Mouse (Mus musculus): Measurements from ENCODE around the gene Myh4.

Myh4 gene

DNA sequence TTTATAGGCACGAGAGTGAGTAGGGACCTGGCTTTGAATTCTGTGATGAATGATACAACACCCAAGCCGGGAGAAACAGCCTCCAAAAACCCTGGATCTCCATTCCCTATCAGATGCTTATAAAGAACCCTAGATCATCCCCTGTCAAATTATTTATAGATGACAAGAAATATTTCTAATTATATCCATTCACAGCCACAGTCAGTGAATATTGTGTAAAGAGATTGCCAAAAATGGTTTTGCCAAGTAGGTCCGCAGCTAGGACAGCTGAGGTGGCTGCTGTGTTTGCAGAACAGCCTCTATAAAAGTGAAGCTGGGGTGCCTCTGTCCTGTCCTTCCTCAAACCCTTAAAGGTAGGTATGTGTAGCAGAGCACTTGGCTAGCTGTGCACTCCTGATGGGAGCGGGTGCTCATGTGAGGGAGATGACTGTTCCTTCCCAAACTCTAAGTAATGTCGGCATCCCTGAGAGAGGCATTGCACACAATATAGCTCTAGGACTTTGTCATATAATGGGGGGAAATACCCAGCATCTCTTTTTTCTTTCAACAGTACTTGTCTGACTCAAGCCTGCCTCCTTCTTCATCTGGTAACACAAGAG, at the start of gene Myh4:
Myh4 (plus strand) TSS at position 549 of the 599 bp plus-strand sequence.
- no peak for DNase-seq (ENCODE audit: low spot score)

DNA sequence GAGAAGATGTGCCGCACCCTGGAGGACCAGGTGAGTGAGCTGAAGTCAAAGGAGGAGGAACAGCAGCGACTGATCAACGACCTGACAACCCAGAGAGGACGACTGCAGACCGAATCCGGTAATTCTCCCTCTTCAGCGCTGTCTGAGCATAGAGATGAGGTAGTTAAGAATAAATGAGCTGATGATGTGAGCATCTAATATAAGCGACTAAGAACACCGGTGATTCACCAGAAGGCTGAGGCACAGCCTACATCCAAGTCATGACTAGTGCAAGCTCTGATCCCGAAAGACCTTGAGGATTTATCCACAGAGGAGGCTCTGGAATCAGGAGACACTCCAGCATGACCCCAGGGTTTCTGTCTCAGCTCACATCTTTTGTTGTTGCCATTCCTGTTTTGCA, 47.5 kb upstream of the Myh4 start:
- peak; percentile 8 for DNase-seq (ENCODE audit: low spot score)

DNA sequence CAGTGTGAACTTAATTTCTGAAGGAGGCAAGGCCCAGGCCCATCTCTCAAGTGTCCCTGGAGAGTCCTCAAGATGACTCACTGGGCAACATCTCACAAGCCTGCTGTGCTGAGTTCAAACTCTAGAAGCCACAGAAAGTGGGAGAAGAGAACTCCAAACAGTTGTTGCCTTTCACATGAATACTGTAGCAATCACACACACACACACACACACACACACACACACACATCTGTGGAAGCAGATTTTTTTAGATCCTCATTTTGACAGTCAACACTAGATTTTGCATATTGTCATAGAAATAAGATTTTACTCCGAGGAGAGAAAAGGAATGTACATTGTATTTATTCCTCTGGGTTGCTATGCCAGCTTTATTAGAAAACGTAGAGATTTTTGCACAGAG, 47.0 kb upstream of the Myh4 start:
- no peak for DNase-seq (ENCODE audit: low spot score)

DNA sequence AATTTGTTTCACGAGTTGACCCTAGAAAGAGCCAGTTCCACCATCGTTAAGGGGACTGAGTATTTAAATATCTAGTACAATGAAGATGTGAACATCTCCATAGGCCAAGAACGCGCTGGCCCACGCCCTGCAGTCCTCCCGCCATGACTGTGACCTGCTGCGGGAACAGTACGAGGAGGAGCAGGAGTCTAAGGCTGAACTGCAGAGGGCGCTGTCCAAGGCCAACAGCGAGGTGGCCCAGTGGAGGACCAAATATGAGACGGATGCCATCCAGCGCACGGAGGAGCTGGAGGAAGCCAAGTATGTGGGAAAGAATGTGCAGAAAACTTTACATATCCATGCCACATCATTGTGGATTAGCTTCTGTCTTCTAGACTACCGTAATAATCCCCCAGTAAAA, 46.3 kb upstream of the Myh4 start:
- DNase-seq (ENCODE audit: low spot score) = no peak

- no peak for DNase-seq (ENCODE audit: low spot score)
Observed at GRCm38 (mm10) chr11:67199321-67199720, 38.5 kb upstream of the Myh4 start.

GRCm38 (mm10) chr11:67199752-67200151, 38.1 kb upstream of the Myh4 start, which contains the start of gene Myh1:
Myh1 (plus strand) TSS chr11:67200052.
- DNase-seq (ENCODE audit: low spot score) = no peak

DNA sequence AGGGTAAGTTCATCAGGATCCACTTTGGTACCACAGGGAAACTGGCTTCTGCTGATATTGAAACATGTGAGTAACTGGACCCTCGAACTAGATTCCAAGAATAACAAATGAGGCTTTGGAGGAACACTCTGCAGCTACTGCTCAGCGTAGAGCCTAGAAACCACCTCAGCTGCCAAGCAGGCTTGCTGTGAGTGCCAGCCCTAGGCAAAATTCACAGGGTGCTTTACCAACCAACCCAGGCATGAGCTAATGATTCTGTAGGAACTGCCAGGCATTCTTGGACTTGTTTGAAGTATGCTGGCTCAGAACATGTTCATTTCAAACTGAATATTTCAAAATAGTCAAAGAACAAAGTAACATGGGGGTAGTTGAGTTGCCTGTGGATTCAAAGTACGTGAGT, 33.1 kb upstream of the Myh4 start:
- peak; percentile 5 for DNase-seq (ENCODE audit: low spot score)

DNA sequence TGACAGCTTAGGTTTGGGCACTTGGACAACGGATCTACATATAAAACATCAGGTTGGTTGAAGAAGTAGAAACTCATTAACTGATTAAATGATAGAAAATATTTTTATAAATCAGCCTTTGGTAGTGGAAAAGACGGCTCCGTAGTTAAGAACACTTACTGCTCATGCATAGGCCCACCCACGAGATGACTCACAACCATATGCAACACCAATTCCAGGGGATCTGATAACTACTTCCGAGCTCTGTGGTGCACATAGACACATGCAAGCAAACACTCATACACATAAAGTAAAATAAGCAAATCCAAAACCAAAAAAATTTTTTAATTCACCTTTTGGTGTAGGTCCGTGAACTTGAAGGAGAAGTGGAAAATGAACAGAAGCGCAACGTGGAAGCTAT, 16.0 kb upstream of the Myh4 start:
- no peak for DNase-seq (ENCODE audit: low spot score)

- DNase-seq (ENCODE audit: low spot score) = no peak
Observed at GRCm38 (mm10) chr11:67224466-67224865, 13.4 kb upstream of the Myh4 start.

DNA sequence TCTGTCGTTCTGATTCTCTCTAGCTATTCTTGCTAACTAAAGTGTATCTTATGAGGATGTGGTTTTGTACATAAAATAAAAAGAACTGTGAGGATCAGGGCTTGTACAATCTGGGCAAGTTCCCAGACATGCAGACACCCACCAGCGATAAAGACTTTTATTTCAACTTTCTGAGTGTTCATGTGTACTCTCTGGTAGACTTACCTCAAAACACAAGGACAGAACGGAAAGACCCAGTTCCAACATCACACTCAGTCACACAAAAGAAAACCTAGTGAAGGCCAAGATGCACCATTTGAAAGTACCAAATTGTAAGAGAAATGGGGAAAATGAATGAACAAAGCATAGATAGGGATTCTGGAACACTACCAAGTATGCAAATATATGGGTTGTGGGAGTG, 9.1 kb upstream of the Myh4 start:
- no peak for DNase-seq (ENCODE audit: low spot score)

- DNase-seq (ENCODE audit: low spot score) = peak; percentile 12
Observed at GRCm38 (mm10) chr11:67229166-67229565, 8.7 kb upstream of the Myh4 start.

GRCm38 (mm10) chr11:67229946-67230345, 7.9 kb upstream of the Myh4 start:
- no peak for DNase-seq (ENCODE audit: low spot score)

- DNase-seq (ENCODE audit: low spot score) = peak; percentile 47
Observed at GRCm38 (mm10) chr11:67235639-67236358, 2.0 kb upstream of the Myh4 start.

DNA sequence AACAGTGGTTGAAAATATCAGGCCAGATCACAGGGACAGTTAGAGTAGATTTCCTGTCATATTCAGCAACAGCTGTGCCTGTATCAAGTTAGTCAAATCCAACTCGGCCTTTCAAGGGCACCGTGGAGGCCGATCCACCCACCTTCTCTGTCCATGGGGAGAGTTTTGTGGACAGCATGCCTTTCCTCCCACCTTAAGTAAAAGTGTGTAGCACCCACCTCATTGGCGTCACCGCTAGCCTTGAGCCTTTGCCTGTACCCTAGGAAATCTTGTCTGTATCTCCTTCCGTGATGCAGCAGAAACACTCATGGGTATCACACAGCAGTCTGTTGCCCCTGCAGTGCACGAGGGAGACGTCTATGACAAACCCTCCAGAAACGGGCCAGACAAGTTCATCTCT, 1.0 kb upstream of the Myh4 start:
- DNase-seq (ENCODE audit: low spot score) = no peak

- no peak for DNase-seq (ENCODE audit: low spot score)
Observed at GRCm38 (mm10) chr11:67241051-67241450, 3.2 kb downstream of the Myh4 start.

- peak; percentile 10 for DNase-seq (ENCODE audit: low spot score)
Observed at GRCm38 (mm10) chr11:67253691-67254090, 15.9 kb downstream of the Myh4 start.

DNA sequence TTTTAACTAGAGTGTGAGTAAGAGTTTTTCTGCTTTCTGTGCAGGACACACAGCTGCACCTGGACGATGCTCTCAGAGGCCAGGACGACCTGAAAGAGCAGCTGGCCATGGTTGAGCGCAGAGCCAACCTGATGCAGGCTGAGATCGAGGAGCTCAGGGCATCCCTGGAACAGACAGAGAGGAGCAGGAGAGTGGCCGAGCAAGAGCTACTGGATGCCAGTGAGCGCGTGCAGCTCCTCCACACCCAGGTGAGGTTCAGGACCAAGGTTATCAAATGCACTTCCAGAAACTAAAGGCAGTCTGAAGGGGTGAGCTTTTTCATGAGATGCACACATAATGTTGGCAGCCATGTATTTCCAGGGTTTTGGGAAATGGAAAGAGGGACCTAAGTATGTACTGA, 19.2 kb downstream of the Myh4 start:
- DNase-seq (ENCODE audit: low spot score) = no peak

DNA sequence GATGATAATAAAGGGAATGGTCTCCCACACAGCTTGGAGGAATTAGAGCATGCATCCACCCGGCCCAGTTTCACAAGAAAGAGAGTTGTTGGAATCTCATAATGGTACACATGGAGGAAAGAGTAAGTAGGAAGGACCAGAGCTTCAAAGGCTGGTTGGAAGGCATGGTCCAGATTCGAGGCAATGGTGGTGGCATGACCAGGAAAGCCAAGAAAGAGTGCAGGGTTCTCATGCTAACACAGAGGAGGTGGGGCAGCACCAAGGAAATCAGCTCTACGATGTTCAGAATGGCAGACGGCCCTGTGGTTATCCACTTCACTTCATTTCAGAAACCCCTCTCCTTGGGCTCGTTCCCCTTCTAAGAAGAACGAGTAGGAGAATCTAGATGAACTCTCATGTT, 23.1 kb downstream of the Myh4 start:
- DNase-seq (ENCODE audit: low spot score) = no peak

DNA sequence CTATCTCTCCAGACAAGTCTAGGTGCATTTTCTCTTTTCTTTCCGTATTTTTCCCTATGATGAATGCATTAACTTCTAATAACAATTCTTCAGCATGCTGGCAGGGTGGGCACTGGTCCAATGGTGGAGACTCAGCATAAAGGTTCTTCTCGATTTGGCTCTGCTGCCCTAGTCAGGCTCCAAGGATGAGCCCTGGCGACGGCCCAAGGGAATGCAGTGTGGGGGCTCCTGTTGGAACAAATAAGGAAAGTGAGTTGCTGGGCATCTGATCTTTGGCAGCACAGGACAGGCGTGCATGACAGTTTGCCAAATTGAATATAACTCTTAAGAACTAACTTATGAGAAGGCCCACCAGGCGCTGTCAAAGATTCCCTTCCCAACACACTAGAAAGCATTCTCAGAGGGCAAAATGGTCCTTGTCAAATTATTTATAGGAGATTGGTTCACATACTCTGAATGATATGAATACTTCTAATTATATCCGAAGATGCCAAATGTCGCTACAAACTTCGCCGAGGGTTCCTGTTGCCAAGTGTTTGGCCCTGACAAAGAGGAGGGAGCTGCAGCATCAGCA, 38.9 kb downstream of the Myh4 start, which contains the start of gene Myh8:
Myh8 (plus strand) TSS at position 524 of the 574 bp plus-strand sequence.
- DNase-seq (ENCODE audit: low spot score) = no peak

GRCm38 (mm10) chr11:67293440-67293839, 55.6 kb downstream of the Myh4 start:
- peak; percentile 18 for DNase-seq (ENCODE audit: low spot score)

Measured in left cerebral cortex, adult 11 months (tissue).